Mouse (Mus musculus): Measurements from ENCODE around the gene Olfr1006. TPM values are rescaled to one million over a fixed set of nuclear protein-coding genes. Genes with fewer than 3 reads are reported as not detected.
"Not testable (repeated sequence)": the region's sequence is repeated elsewhere in the genome, so short reads cannot be mapped to it uniquely, and the experiment has no call there.

Gene Olfr1006
- polyA plus RNA-seq (2015; fragmentation: Nextera tagmentation; extraction: Ambion mirVana) = not detected in 2 replicates

- Histone ChIP-seq H3K4me1 (ENCODE audit: control insufficient read depth, low read depth, low read length) (no peaks in the 10 kb centered on the region), H3K4me3 (ENCODE audit: low read depth, low read length) (no peak within 1 kb of the TSS)
Measured at GRCm38 (mm10) chr2:85678667-85679066, at the start of gene Olfr1006. Gene Olfr1006 (minus strand): TSS chr2:85678767.

GRCm38 (mm10) chr2:85725793-85726192, 47.2 kb upstream of the Olfr1006 start:
- Histone ChIP-seq H3K9ac (ENCODE audit: low read depth, low read length) (no peak overlapping the region), H3K36me3 (ENCODE audit: control insufficient read depth, insufficient read depth) (no peaks in the 10 kb centered on the region), H3K4me2 (ENCODE audit: low read depth, low read length) (no peak overlapping the region), H3K27me3 (ENCODE audit: control insufficient read depth, insufficient read depth, low read depth, low read length) (no peaks in the 10 kb centered on the region), H3K27ac (ENCODE audit: low read length) (no peak overlapping the region), H3K4me1 (ENCODE audit: control insufficient read depth, low read depth, low read length) (no peaks in the 10 kb centered on the region), H3K9me3 (replicated peaks; ENCODE audit: control insufficient read depth, low read length) (no peaks in the 10 kb centered on the region), H3K4me3 (ENCODE audit: low read depth, low read length) (no peak overlapping the region)
- 9% methylated on average over 3 of the region's 3 CpGs for WGBS (ENCODE audit: insufficient replicate concordance)
- ATAC-seq (ENCODE audit: low read depth) = no peak

More at GRCm38 (mm10) chr2:85678667-85679066, at the start of gene Olfr1006:
- H3K36me3 ChIP-seq (ENCODE audit: control insufficient read depth, insufficient read depth) = no peaks in the 10 kb centered on the region
- H3K9ac ChIP-seq (ENCODE audit: low read depth, low read length) = no peak within 1 kb of the TSS
- ATAC-seq (ENCODE audit: low read depth) = no peak
- no peak within 1 kb of the TSS for H3K27ac ChIP-seq (ENCODE audit: low read length)
- H3K9me3 ChIP-seq (replicated peaks; ENCODE audit: control insufficient read depth, low read length) = no peaks in the 10 kb centered on the region
- H3K4me2 ChIP-seq (ENCODE audit: low read depth, low read length) = no peak within 1 kb of the TSS
- no peaks in the 10 kb centered on the region for H3K27me3 ChIP-seq (ENCODE audit: control insufficient read depth, insufficient read depth, low read depth, low read length)

- no peaks in the 10 kb centered on the region for H3K27me3 ChIP-seq (ENCODE audit: control insufficient read depth, insufficient read depth, low read depth, low read length)
- H3K4me1 ChIP-seq (ENCODE audit: control insufficient read depth, low read depth, low read length) = no peaks in the 10 kb centered on the region
- no peak within 1 kb of the TSS for H3K4me2 ChIP-seq (ENCODE audit: low read depth, low read length)
- H3K9ac ChIP-seq (ENCODE audit: low read depth, low read length) = no peak within 1 kb of the TSS
- H3K27ac ChIP-seq (ENCODE audit: low read length) = no peak within 1 kb of the TSS
- 52% methylated on average over 1 of the region's 1 CpGs for WGBS (ENCODE audit: insufficient replicate concordance)
- H3K36me3 ChIP-seq (ENCODE audit: control insufficient read depth, insufficient read depth) = no peaks in the 10 kb centered on the region
- H3K4me3 ChIP-seq (ENCODE audit: low read depth, low read length) = no peak within 1 kb of the TSS
- ATAC-seq (ENCODE audit: low read depth) = no peak
- no peaks in the 10 kb centered on the region for H3K9me3 ChIP-seq (replicated peaks; ENCODE audit: control insufficient read depth, low read length)
Measured at GRCm38 (mm10) chr2:85715119-85715518, 36.6 kb upstream of the Olfr1006 start, which contains the start of gene Olfr1009. Gene Olfr1009 (plus strand): TSS chr2:85715419.

GRCm38 (mm10) chr2:85711159-85711558, 32.6 kb upstream of the Olfr1006 start:
- 25% methylated on average over 1 of the region's 1 CpGs for WGBS (ENCODE audit: insufficient replicate concordance)
- H3K4me2 ChIP-seq (ENCODE audit: low read depth, low read length) = no peak overlapping the region
- no peaks in the 10 kb centered on the region for H3K27me3 ChIP-seq (ENCODE audit: control insufficient read depth, insufficient read depth, low read depth, low read length)
- no peak overlapping the region for H3K9ac ChIP-seq (ENCODE audit: low read depth, low read length)
- ATAC-seq (ENCODE audit: low read depth) = no peak
- no peaks in the 10 kb centered on the region for H3K36me3 ChIP-seq (ENCODE audit: control insufficient read depth, insufficient read depth)
- no peak overlapping the region for H3K4me3 ChIP-seq (ENCODE audit: low read depth, low read length)
- no peak overlapping the region for H3K27ac ChIP-seq (ENCODE audit: low read length)
- no peaks in the 10 kb centered on the region for H3K9me3 ChIP-seq (replicated peaks; ENCODE audit: control insufficient read depth, low read length)
- no peaks in the 10 kb centered on the region for H3K4me1 ChIP-seq (ENCODE audit: control insufficient read depth, low read depth, low read length)

GRCm38 (mm10) chr2:85710680-85711079, 32.1 kb upstream of the Olfr1006 start:
- H3K27ac ChIP-seq (ENCODE audit: low read length); H3K4me3 ChIP-seq (ENCODE audit: low read depth, low read length); H3K9me3 ChIP-seq (replicated peaks; ENCODE audit: control insufficient read depth, low read length); ATAC-seq (ENCODE audit: low read depth); H3K36me3 ChIP-seq (ENCODE audit: control insufficient read depth, insufficient read depth); H3K4me1 ChIP-seq (ENCODE audit: control insufficient read depth, low read depth, low read length); H3K27me3 ChIP-seq (ENCODE audit: control insufficient read depth, insufficient read depth, low read depth, low read length); H3K9ac ChIP-seq (ENCODE audit: low read depth, low read length); H3K4me2 ChIP-seq (ENCODE audit: low read depth, low read length): not testable (repeated sequence)
- 40% methylated on average over 2 of the region's 2 CpGs for WGBS (ENCODE audit: insufficient replicate concordance)

- Histone ChIP-seq H3K27ac (ENCODE audit: low read length) (no peak within 1 kb of the TSS), H3K27me3 (ENCODE audit: control insufficient read depth, insufficient read depth, low read depth, low read length) (no peaks in the 10 kb centered on the region), H3K9ac (ENCODE audit: low read depth, low read length) (no peak within 1 kb of the TSS), H3K4me2 (ENCODE audit: low read depth, low read length) (no peak within 1 kb of the TSS), H3K4me3 (ENCODE audit: low read depth, low read length) (no peak within 1 kb of the TSS), H3K9me3 (replicated peaks; ENCODE audit: control insufficient read depth, low read length) (no peaks in the 10 kb centered on the region), H3K4me1 (ENCODE audit: control insufficient read depth, low read depth, low read length) (no peaks in the 10 kb centered on the region), H3K36me3 (ENCODE audit: control insufficient read depth, insufficient read depth) (no peaks in the 10 kb centered on the region)
- ATAC-seq (ENCODE audit: low read depth) = no peak
Measured at GRCm38 (mm10) chr2:85689131-85689530, 10.6 kb upstream of the Olfr1006 start, which contains the start of gene Olfr1008. Gene Olfr1008 (plus strand): TSS chr2:85689431.

GRCm38 (mm10) chr2:85664355-85664754, 14.2 kb downstream of the Olfr1006 start, which contains the start of gene Olfr154:
Gene Olfr154 (minus strand): TSS chr2:85664455.
- H3K4me3 ChIP-seq (ENCODE audit: low read depth, low read length); H3K36me3 ChIP-seq (ENCODE audit: control insufficient read depth, insufficient read depth); H3K9ac ChIP-seq (ENCODE audit: low read depth, low read length); H3K4me2 ChIP-seq (ENCODE audit: low read depth, low read length); H3K4me1 ChIP-seq (ENCODE audit: control insufficient read depth, low read depth, low read length); H3K27me3 ChIP-seq (ENCODE audit: control insufficient read depth, insufficient read depth, low read depth, low read length); H3K9me3 ChIP-seq (replicated peaks; ENCODE audit: control insufficient read depth, low read length); ATAC-seq (ENCODE audit: low read depth); H3K27ac ChIP-seq (ENCODE audit: low read length): not testable (repeated sequence)

- no peak within 1 kb of the TSS for H3K27ac ChIP-seq (ENCODE audit: low read length)
- H3K9ac ChIP-seq (ENCODE audit: low read depth, low read length) = no peak within 1 kb of the TSS
- WGBS (ENCODE audit: insufficient replicate concordance) = 74% methylated on average over 1 of the region's 1 CpGs
- H3K4me1 ChIP-seq (ENCODE audit: control insufficient read depth, low read depth, low read length) = no peaks in the 10 kb centered on the region
- no peaks in the 10 kb centered on the region for H3K9me3 ChIP-seq (replicated peaks; ENCODE audit: control insufficient read depth, low read length)
- no peak within 1 kb of the TSS for H3K4me3 ChIP-seq (ENCODE audit: low read depth, low read length)
- H3K36me3 ChIP-seq (ENCODE audit: control insufficient read depth, insufficient read depth) = no peaks in the 10 kb centered on the region
- ATAC-seq (ENCODE audit: low read depth) = no peak
- no peak within 1 kb of the TSS for H3K4me2 ChIP-seq (ENCODE audit: low read depth, low read length)
- H3K27me3 ChIP-seq (ENCODE audit: control insufficient read depth, insufficient read depth, low read depth, low read length) = no peaks in the 10 kb centered on the region
Measured at GRCm38 (mm10) chr2:85650604-85651003, 28.0 kb downstream of the Olfr1006 start, which contains the start of gene Olfr1002. Gene Olfr1002 (minus strand): TSS chr2:85650704.

Measured in liver, embryonic 16.5 days (tissue).